Mouse (Mus musculus) lung, embryonic 14.5 days (tissue): ENCODE measurements around the gene Gpank1. TPM values are rescaled to one million over a fixed set of nuclear protein-coding genes. Genes with fewer than 3 reads are reported as not detected.

ENCODE experiments used
- ATAC-seq: fragments of 200-750 bp; cut with Nextera tagmentation; 2 replicates; pipeline ENCODE4 v1.8.0; 2017; ENCODE audit warnings: mild to moderate bottlenecking, moderate TSS enrichment, moderate library complexity; ENCODE audit not compliant: insufficient read depth
- DNase-seq: peaks from one replicate; pipeline ENCODE4 v3.0.0-alpha.2; 2015
- H3K27ac ChIP-seq: fragments of 300-500 bp; sonication (generic); 2 replicates; pipeline ENCODE4 v1.5.1; 2014; ENCODE audit warnings: low read depth, mild to moderate bottlenecking, moderate library complexity
- H3K27me3 ChIP-seq: fragments of 300-500 bp; sonication (generic); 2 replicates; pipeline ENCODE4 v1.6.1; 2014; ENCODE audit warnings: low read length, control low read depth; ENCODE audit not compliant: insufficient read depth
- H3K36me3 ChIP-seq: fragments of 300-500 bp; sonication (generic); 2 replicates; pipeline ENCODE4 v1.6.1; 2014; ENCODE audit warnings: control low read depth; ENCODE audit not compliant: insufficient read depth
- H3K4me1 ChIP-seq: fragments of 300-500 bp; sonication (generic); 2 replicates; pipeline ENCODE4 v1.6.1; 2014; ENCODE audit warnings: antibody characterized with exemption, control low read depth; ENCODE audit not compliant: insufficient read depth
- H3K4me2 ChIP-seq: fragments of 300-500 bp; sonication (generic); 2 replicates; pipeline ENCODE4 v1.6.1; 2014; ENCODE audit warnings: mild to moderate bottlenecking
- H3K4me3 ChIP-seq: fragments of 300-500 bp; sonication (generic); 2 replicates; pipeline ENCODE4 v1.5.1; 2014; ENCODE audit warnings: low read depth, low read length
- H3K9ac ChIP-seq: fragments of 300-500 bp; sonication (generic); 2 replicates; pipeline ENCODE4 v1.6.1; 2014
- H3K9me3 ChIP-seq: fragments of 300-500 bp; sonication (generic); 2 replicates; pipeline ENCODE4 v1.6.1; 2016; ENCODE audit warnings: low read depth, low read length, control low read depth
- CTCF ChIP-seq: IDR thresholded peaks from 2 replicates; pipeline ENCODE4 v1.5.1; 2016; ENCODE audit warnings: antibody characterized with exemption, low read depth
- WGBS: fragments of 180-500 bp; shearing (Covaris S2); extraction: QIAGEN DNeasy Blood & Tissue Kit; methylation state at CpG from one replicate; pipeline ENCODE4 v1.1.7; 2014; 5-methylcytosine and 5-hydroxymethylcytosine counted together
- polyA plus RNA-seq: library from polyadenylated mRNA; unstranded; fragments of >200 nt; fragmentation: Nextera tagmentation; extraction: Ambion mirVana; gene quantifications from 2 replicates; pipeline ENCODE4 v1.2.1, GENCODE M21; 2014

The Gpank1 gene
- polyA plus RNA-seq, 1 experiment from 2014 or later = 19.0 TPM

GRCm38 (mm10) chr17:35125081-35125480, 3.8 kb downstream of the Gpank1 start:
- H3K4me3 ChIP-seq = peak overlapping the region; percentile 48; the same call in 1 of the 2 replicates

GRCm38 (mm10) chr17:35125578-35125977, 4.3 kb downstream of the Gpank1 start:
- ATAC-seq = no peak

More at GRCm38 (mm10) chr17:35125081-35125480, 3.8 kb downstream of the Gpank1 start:
- Histone ChIP-seq H3K4me1 (peaks cover 2% of the 10 kb centered on the region; the same call in 1 of the 2 replicates), H3K4me2 (peak overlapping the region; percentile 79; the same call in 1 of the 2 replicates), H3K27me3 (no peaks in the 10 kb centered on the region), H3K9ac (peak overlapping the region; percentile 74), H3K9me3 (no peaks in the 10 kb centered on the region), H3K36me3 (peaks cover 24% of the 10 kb centered on the region; the same call in 1 of the 2 replicates), H3K27ac (0 out of 2 replicates have a peak overlapping the region, but pooled peaks have one; percentile 64)
- no peak for ATAC-seq
- DNase-seq = no peak
- no peak for TF ChIP-seq CTCF
- 92% methylated on average over 1 of the region's 1 CpGs for WGBS

GRCm38 (mm10) chr17:35126206-35126611, 5.0 kb downstream of the Gpank1 start, which contains the start of gene D17H6S53E:
D17H6S53E (plus strand) TSS chr17:35126373.
- Histone ChIP-seq H3K4me1 (no peaks in the 10 kb centered on the region; the same call in 1 of the 2 replicates), H3K9me3 (no peaks in the 10 kb centered on the region), H3K4me2 (peak within 1 kb of the TSS; percentile 79), H3K27me3 (no peaks in the 10 kb centered on the region), H3K4me3 (peak within 1 kb of the TSS; percentile 48), H3K27ac (peak within 1 kb of the TSS; percentile 64), H3K9ac (peak within 1 kb of the TSS; percentile 74), H3K36me3 (peaks cover 27% of the 10 kb centered on the region; the same call in 1 of the 2 replicates)
- no peak for TF ChIP-seq CTCF
- DNase-seq (peak; percentile 87), ATAC-seq (peak; percentile 58)
- WGBS = under 1% methylated on average over 36 of the region's 36 CpGs

More at GRCm38 (mm10) chr17:35125578-35125977, 4.3 kb downstream of the Gpank1 start:
- H3K27me3 ChIP-seq = no peaks in the 10 kb centered on the region
- H3K27ac ChIP-seq = peak overlapping the region; percentile 64; the same call in 1 of the 2 replicates
- H3K9ac ChIP-seq = peak overlapping the region; percentile 74
- peak overlapping the region; percentile 79 for H3K4me2 ChIP-seq
- no peak for TF ChIP-seq CTCF
- peaks cover 27% of the 10 kb centered on the region; the same call in 1 of the 2 replicates for H3K36me3 ChIP-seq
- peak; percentile 10 for DNase-seq
- no peaks in the 10 kb centered on the region; the same call in 1 of the 2 replicates for H3K4me1 ChIP-seq
- no peaks in the 10 kb centered on the region for H3K9me3 ChIP-seq
- 13% methylated on average over 6 of the region's 6 CpGs for WGBS
- H3K4me3 ChIP-seq = peak overlapping the region; percentile 48

GRCm38 (mm10) chr17:35127017-35127416, 5.8 kb downstream of the Gpank1 start:
- Histone ChIP-seq H3K4me2 (peak overlapping the region; percentile 79), H3K4me1 (no peaks in the 10 kb centered on the region; the same call in 1 of the 2 replicates), H3K27ac (no peak overlapping the region), H3K4me3 (peak overlapping the region; percentile 48), H3K36me3 (peaks cover 27% of the 10 kb centered on the region; the same call in 1 of the 2 replicates), H3K27me3 (no peaks in the 10 kb centered on the region), H3K9ac (peak overlapping the region; percentile 74), H3K9me3 (no peaks in the 10 kb centered on the region)
- ATAC-seq (no peak), DNase-seq (no peak)
- WGBS = 52% methylated on average over 13 of the region's 13 CpGs
- no peak for TF ChIP-seq CTCF

GRCm38 (mm10) chr17:35128996-35129395, 7.7 kb downstream of the Gpank1 start:
- H3K4me3 ChIP-seq = no peak overlapping the region
- ATAC-seq (no peak), DNase-seq (no peak)
- H3K4me1 ChIP-seq = no peaks in the 10 kb centered on the region; the same call in 1 of the 2 replicates
- no peak overlapping the region for H3K9ac ChIP-seq
- no peaks in the 10 kb centered on the region for H3K27me3 ChIP-seq
- 52% methylated on average over 11 of the region's 11 CpGs for WGBS
- H3K9me3 ChIP-seq = no peaks in the 10 kb centered on the region
- no peak overlapping the region for H3K4me2 ChIP-seq
- H3K27ac ChIP-seq = no peak overlapping the region
- TF ChIP-seq CTCF = no peak
- H3K36me3 ChIP-seq = peaks cover 21% of the 10 kb centered on the region; the same call in 1 of the 2 replicates

- DNase-seq (no peak), ATAC-seq (no peak)
- WGBS = 86% methylated on average over 8 of the region's 8 CpGs
- Histone ChIP-seq H3K4me2 (no peak overlapping the region), H3K9ac (no peak overlapping the region), H3K27me3 (no peaks in the 10 kb centered on the region), H3K4me1 (no peaks in the 10 kb centered on the region; the same call in 1 of the 2 replicates), H3K4me3 (no peak overlapping the region), H3K36me3 (0 out of 2 replicates have a peak, but pooled peaks cover 15% of the 10 kb centered on the region), H3K9me3 (no peaks in the 10 kb centered on the region), H3K27ac (no peak overlapping the region)
- TF ChIP-seq CTCF = no peak
Measured at GRCm38 (mm10) chr17:35131038-35131437, 9.8 kb downstream of the Gpank1 start.

- H3K9me3 ChIP-seq = no peaks in the 10 kb centered on the region
- H3K27me3 ChIP-seq = no peaks in the 10 kb centered on the region
- DNase-seq (no peak), ATAC-seq (no peak)
- peaks cover under 1% of the 10 kb centered on the region; the same call in 1 of the 2 replicates for H3K4me1 ChIP-seq
- H3K36me3 ChIP-seq = 0 out of 2 replicates have a peak, but pooled peaks cover 15% of the 10 kb centered on the region
- no peak within 1 kb of the TSS for H3K27ac ChIP-seq
- H3K9ac ChIP-seq = no peak within 1 kb of the TSS
- H3K4me2 ChIP-seq = no peak within 1 kb of the TSS
- H3K4me3 ChIP-seq = no peak within 1 kb of the TSS
- no peak for TF ChIP-seq CTCF
- WGBS = 74% methylated on average over 15 of the region's 15 CpGs
Measured at GRCm38 (mm10) chr17:35131500-35132173, 10.4 kb downstream of the Gpank1 start, which contains the start of gene Apom. Apom (minus strand) TSS chr17:35132050.
